Mouse (Mus musculus): Measurements from ENCODE around the gene Nfia. TPM values are rescaled to one million over a fixed set of nuclear protein-coding genes. Genes with fewer than 3 reads are reported as not detected.

Nfia gene
- polyA plus RNA-seq, 2 experiments = 51.9 to 71.2 TPM

DNA sequence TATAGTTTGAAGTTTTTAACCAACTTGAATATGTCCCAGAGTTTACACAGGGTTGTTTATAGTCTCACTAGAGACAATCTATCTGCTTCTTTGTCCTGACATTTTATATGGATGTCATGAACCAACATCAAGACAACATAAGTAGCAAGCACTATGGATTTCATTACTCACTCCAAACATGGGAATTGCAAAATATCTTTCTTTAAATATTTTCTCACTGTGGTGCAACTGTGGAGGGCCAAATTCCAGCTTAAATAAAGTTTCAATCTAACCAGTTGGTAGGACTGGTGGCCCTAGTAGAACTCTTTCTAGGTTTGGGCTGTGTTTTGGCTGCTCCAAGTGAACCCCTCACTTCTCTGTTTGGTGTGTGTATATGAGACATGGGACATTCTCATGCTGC lies 43.5 kb downstream of the Nfia start:
- Histone ChIP-seq H3K27me3 (ENCODE audit: control insufficient read depth, insufficient read depth, low read length) (no peaks in the 10 kb centered on the region), H3K36me3 (ENCODE audit: control insufficient read depth, insufficient read depth, low read length) (peaks cover 4% of the 10 kb centered on the region), H3K9ac (ENCODE audit: low read depth, low read length, severe bottlenecking) (no peak overlapping the region), H3K4me1 (ENCODE audit: control insufficient read depth, insufficient read depth, low read length) (no peaks in the 10 kb centered on the region), H3K27ac (replicated peaks; ENCODE audit: low read depth, low read length) (no peak overlapping the region), H3K4me3 (replicated peaks; ENCODE audit: low read length) (no peak overlapping the region), H3K9me3 (ENCODE audit: control insufficient read depth, low read length) (no peaks in the 10 kb centered on the region), H3K4me2 (replicated peaks; ENCODE audit: low read depth, low read length, severe bottlenecking) (no peak overlapping the region)
- TF ChIP-seq POLR2A (IDR thresholded peaks at IDR 0.05; ENCODE audit: borderline replicate concordance, extremely low read depth, insufficient read depth, insufficient read length) = no peak
- DNase-seq (ENCODE audit: low spot score) (no peak), ATAC-seq (ENCODE audit: low FRiP score, low read depth) (no peak)

DNA sequence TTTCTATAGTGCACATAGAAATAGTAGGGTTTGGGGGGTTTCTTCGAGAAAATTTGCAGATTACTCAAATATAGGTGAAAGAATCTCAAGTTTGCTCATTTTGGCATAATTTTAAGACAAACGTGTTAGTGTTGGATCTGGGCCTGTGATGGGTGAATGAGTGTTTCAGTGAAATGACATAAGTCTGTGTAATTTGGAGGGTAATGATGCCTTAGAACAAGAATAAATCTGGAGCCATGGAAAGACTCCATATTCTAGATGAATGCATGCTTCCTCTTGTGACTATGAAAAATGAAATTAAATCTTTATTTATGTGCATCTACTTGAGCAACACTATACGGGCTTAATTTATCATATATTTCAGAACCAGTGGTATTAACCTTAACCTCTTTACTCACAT lies 44.2 kb downstream of the Nfia start:
- Histone ChIP-seq H3K27me3 (ENCODE audit: control insufficient read depth, insufficient read depth, low read length) (no peaks in the 10 kb centered on the region), H3K9me3 (ENCODE audit: control insufficient read depth, low read length) (no peaks in the 10 kb centered on the region), H3K9ac (ENCODE audit: low read depth, low read length, severe bottlenecking) (no peak overlapping the region), H3K4me2 (replicated peaks; ENCODE audit: low read depth, low read length, severe bottlenecking) (no peak overlapping the region), H3K36me3 (ENCODE audit: control insufficient read depth, insufficient read depth, low read length) (peaks cover 4% of the 10 kb centered on the region), H3K4me3 (replicated peaks; ENCODE audit: low read length) (no peak overlapping the region), H3K27ac (replicated peaks; ENCODE audit: low read depth, low read length) (no peak overlapping the region), H3K4me1 (ENCODE audit: control insufficient read depth, insufficient read depth, low read length) (no peaks in the 10 kb centered on the region)
- WGBS = 88% methylated on average over 3 of the region's 3 CpGs
- ATAC-seq (ENCODE audit: low FRiP score, low read depth) (no peak), DNase-seq (ENCODE audit: low spot score) (no peak)
- no peak for TF ChIP-seq POLR2A (IDR thresholded peaks at IDR 0.05; ENCODE audit: borderline replicate concordance, extremely low read depth, insufficient read depth, insufficient read length)

DNA sequence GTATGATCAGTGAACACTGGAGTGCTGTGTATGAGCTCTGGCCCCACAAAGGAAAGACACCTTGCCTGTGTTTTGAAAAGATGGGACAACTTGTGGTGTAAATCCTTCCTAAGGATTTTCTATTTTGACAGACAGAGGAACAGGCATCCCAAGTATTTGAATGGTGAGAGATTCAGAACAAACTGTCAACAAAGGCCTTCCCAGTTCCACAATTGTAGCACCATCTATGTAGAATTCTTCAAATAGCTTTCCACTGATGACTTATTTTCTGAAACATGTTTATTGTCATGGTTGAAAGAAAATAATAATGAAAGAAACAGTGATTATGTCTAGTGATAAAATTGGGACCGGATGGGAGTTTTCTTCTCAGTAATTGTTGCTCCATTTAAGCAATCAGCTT lies 45.2 kb downstream of the Nfia start:
- no peak overlapping the region for H3K4me3 ChIP-seq (replicated peaks; ENCODE audit: low read length)
- WGBS = 64% methylated on average over 1 of the region's 1 CpGs
- H3K36me3 ChIP-seq (ENCODE audit: control insufficient read depth, insufficient read depth, low read length) = peaks cover 4% of the 10 kb centered on the region
- no peak for TF ChIP-seq POLR2A (IDR thresholded peaks at IDR 0.05; ENCODE audit: borderline replicate concordance, extremely low read depth, insufficient read depth, insufficient read length)
- DNase-seq (ENCODE audit: low spot score) (no peak), ATAC-seq (ENCODE audit: low FRiP score, low read depth) (no peak)
- no peaks in the 10 kb centered on the region for H3K27me3 ChIP-seq (ENCODE audit: control insufficient read depth, insufficient read depth, low read length)
- no peak overlapping the region for H3K4me2 ChIP-seq (replicated peaks; ENCODE audit: low read depth, low read length, severe bottlenecking)
- H3K4me1 ChIP-seq (ENCODE audit: control insufficient read depth, insufficient read depth, low read length) = 0 out of 2 replicates have a peak, but pooled peaks cover 2% of the 10 kb centered on the region
- H3K27ac ChIP-seq (replicated peaks; ENCODE audit: low read depth, low read length) = no peak overlapping the region
- no peak overlapping the region for H3K9ac ChIP-seq (ENCODE audit: low read depth, low read length, severe bottlenecking)
- H3K9me3 ChIP-seq (ENCODE audit: control insufficient read depth, low read length) = no peaks in the 10 kb centered on the region

DNA sequence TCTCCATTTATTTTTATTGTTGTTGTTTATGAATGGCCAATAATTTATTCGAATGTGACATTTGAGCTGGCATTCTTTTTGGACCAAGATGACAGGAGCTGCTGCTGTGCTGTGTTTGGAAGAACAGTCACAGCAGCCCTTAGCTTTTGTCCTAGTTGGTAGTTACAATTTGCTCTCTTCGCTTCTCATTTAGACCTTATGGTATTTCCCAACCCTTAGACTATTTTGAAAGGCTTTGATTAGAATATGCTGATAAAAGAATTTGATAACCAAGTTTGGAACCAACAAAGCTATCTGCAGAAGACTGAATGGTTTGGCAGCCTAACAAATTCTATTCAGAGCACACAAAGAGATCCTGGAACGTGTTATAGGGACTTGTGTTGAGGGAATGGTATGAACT lies 46.0 kb downstream of the Nfia start:
- Histone ChIP-seq H3K4me2 (replicated peaks; ENCODE audit: low read depth, low read length, severe bottlenecking) (no peak overlapping the region), H3K9ac (ENCODE audit: low read depth, low read length, severe bottlenecking) (no peak overlapping the region), H3K27me3 (ENCODE audit: control insufficient read depth, insufficient read depth, low read length) (no peaks in the 10 kb centered on the region), H3K27ac (replicated peaks; ENCODE audit: low read depth, low read length) (no peak overlapping the region), H3K4me3 (replicated peaks; ENCODE audit: low read length) (no peak overlapping the region), H3K4me1 (ENCODE audit: control insufficient read depth, insufficient read depth, low read length) (0 out of 2 replicates have a peak, but pooled peaks cover 2% of the 10 kb centered on the region), H3K36me3 (ENCODE audit: control insufficient read depth, insufficient read depth, low read length) (peaks cover 4% of the 10 kb centered on the region), H3K9me3 (ENCODE audit: control insufficient read depth, low read length) (no peaks in the 10 kb centered on the region)
- 78% methylated on average over 3 of the region's 3 CpGs for WGBS
- no peak for TF ChIP-seq POLR2A (IDR thresholded peaks at IDR 0.05; ENCODE audit: borderline replicate concordance, extremely low read depth, insufficient read depth, insufficient read length)
- DNase-seq (ENCODE audit: low spot score) (no peak), ATAC-seq (ENCODE audit: low FRiP score, low read depth) (no peak)

DNA sequence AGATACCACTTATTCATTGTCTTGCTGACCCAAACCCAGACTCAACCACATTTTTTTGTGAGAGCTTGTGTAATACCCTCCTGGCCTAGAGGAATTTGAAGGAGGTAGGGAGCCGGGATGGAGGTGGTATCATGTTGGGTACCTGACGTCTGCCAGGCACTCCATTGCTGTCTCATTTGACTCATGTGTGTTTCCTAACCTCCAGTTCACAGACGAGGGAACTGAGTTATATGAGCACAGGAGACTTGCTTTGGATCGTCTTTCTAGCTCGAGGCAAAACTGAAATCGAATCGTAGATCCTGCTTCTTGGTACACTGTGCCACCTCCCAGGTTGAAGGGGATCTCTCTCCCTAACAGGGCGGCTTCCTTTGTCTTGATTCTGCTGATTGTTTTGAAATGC lies 46.6 kb downstream of the Nfia start:
- H3K36me3 ChIP-seq (ENCODE audit: control insufficient read depth, insufficient read depth, low read length) = peaks cover 4% of the 10 kb centered on the region
- H3K4me1 ChIP-seq (ENCODE audit: control insufficient read depth, insufficient read depth, low read length) = 0 out of 2 replicates have a peak, but pooled peaks cover 2% of the 10 kb centered on the region
- H3K9ac ChIP-seq (ENCODE audit: low read depth, low read length, severe bottlenecking) = no peak overlapping the region
- no peaks in the 10 kb centered on the region for H3K9me3 ChIP-seq (ENCODE audit: control insufficient read depth, low read length)
- ATAC-seq (ENCODE audit: low FRiP score, low read depth) = no peak
- no peak overlapping the region for H3K27ac ChIP-seq (replicated peaks; ENCODE audit: low read depth, low read length)
- no peak for DNase-seq (ENCODE audit: low spot score)
- H3K4me3 ChIP-seq (replicated peaks; ENCODE audit: low read length) = no peak overlapping the region
- H3K4me2 ChIP-seq (replicated peaks; ENCODE audit: low read depth, low read length, severe bottlenecking) = no peak overlapping the region
- H3K27me3 ChIP-seq (ENCODE audit: control insufficient read depth, insufficient read depth, low read length) = no peaks in the 10 kb centered on the region
- 67% methylated on average over 8 of the region's 8 CpGs for WGBS
- no peak for TF ChIP-seq POLR2A (IDR thresholded peaks at IDR 0.05; ENCODE audit: borderline replicate concordance, extremely low read depth, insufficient read depth, insufficient read length)

All from limb, embryonic 14.5 days (tissue).